Mouse (Mus musculus) bone marrow macrophage, adult 2 months (primary cell): Measurements from ENCODE around the gene Glcci1. TPM values are rescaled to one million over a fixed set of nuclear protein-coding genes. Genes with fewer than 3 reads are reported as not detected.

Experiments
- H3K27ac ChIP-seq: 2 replicates; pipeline ENCODE4 v1.5.1; 2012; ENCODE audit warnings: low read depth, low read length; ENCODE audit not compliant: insufficient read depth
- H3K4me1 ChIP-seq: 2 replicates; pipeline ENCODE4 v1.6.1; 2012; ENCODE audit warnings: low read length; ENCODE audit not compliant: control insufficient read depth, insufficient read depth
- H3K4me3 ChIP-seq: 2 replicates; pipeline ENCODE4 v1.5.1; 2012; ENCODE audit warnings: mild to moderate bottlenecking, low read length, moderate library complexity; ENCODE audit not compliant: insufficient read depth
- CTCF ChIP-seq: IDR thresholded peaks from 2 replicates; pipeline ENCODE4 v1.5.1; 2012; ENCODE audit warnings: low read depth, mild to moderate bottlenecking, low read length, moderate library complexity
- POLR2A ChIP-seq: IDR thresholded peaks from 2 replicates; pipeline ENCODE4 v1.6.1; 2012; ENCODE audit warnings: mild to moderate bottlenecking, low read depth, low read length, borderline replicate concordance
- polyA plus RNA-seq: library from polyadenylated mRNA; stranded (reverse); fragments of >200 nt; gene quantifications from 2 replicates; pipeline ENCODE4 v1.2.4, GENCODE M21; 2012; ENCODE audit not compliant: missing spikeins, insufficient read depth, insufficient read length

Gene Glcci1
- polyA plus RNA-seq, 1 experiment: 4.7 TPM

- TF ChIP-seq CTCF (no peak), POLR2A (no peak)
- H3K27ac ChIP-seq: no peak overlapping the region
- H3K4me1 ChIP-seq: no peaks in the 10 kb centered on the region
- no peak overlapping the region for H3K4me3 ChIP-seq
These were observed 30.2 kb upstream of the Glcci1 start for GRCm38 (mm10) chr6:8479176-8479575.

DNA sequence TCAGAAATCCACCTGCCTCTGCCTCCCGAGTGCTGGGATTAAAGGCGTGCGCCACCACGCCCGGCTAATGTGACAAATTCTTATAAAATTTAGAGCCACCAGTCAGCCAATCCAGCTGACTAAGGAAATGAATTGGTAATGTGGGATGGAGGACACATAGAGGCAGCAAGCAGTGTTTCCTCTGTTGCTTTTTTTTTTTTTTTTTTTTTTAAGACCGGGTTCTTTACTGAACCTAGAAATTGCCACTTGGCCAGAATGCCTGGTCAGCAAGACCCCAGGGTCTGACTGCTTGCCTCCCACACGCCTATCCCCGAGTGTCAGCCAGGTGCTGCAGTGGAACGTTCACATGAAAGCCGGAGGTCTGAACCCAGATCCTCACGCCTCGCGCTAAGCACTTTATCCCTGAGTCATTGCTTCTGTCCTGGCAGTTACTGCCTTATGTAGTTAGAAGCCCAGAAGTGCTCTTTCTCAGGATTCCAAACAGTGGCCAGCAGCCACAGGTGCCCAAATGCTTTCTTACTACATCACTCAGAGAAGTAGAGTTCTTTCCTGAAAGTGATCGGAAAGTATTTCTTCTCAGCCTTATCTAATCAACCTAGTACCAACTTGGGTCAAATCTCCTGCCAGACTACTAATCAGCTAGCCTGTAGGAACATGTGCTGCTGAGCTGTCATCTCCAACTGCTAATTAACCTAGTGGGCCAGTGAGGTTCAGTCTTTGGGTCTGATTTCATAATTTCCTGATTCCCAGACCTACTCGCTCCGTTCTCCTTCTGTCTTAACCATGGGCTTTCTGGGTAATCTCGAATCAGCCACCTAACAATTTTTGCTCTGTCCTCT is 24.7 kb upstream of the Glcci1 start:
- Histone ChIP-seq H3K4me3 (no peak overlapping the region), H3K4me1 (no peaks in the 10 kb centered on the region), H3K27ac (no peak overlapping the region)
- TF ChIP-seq POLR2A (no peak), CTCF (no peak)

DNA sequence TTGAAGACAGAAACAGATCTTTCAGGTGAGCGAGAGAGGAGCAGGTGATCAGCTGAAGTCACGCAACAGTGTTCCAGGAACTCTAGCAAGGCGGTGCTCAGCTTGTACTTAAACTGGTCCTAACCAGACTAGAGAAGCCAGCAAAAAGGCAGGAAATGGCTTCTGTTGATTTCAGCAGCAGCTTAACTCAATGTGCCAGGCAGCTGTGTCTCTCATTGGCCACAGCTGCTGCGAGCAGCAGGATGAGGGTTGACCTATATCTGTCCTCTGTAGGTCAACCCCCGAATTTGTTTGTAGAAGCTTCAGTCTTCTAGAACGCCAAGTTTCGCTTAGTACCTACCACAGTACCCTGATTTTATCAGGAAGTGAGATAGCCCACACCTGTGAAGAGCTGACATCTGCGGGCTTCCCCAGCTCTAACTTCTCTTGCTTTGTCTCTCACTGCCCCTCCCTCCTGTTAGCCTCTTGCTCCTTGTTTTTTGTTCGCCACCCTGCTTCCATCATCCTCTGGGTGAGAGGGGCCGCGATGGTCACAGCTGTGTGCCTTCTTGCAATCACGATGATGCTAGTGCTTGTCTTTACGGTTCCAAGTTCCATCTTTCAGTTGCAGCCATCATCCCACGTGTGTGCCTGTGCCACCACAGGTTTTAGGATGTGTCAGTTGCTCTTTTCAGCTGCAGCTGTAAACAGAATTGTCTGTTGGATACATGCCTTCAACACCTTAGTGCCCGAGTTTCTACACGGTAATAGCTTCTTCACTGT is 23.8 kb upstream of the Glcci1 start:
- Histone ChIP-seq H3K4me1 (no peaks in the 10 kb centered on the region), H3K27ac (no peak overlapping the region), H3K4me3 (no peak overlapping the region)
- TF ChIP-seq CTCF: no peak

GRCm38 (mm10) chr6:8486391-8487043 is 22.9 kb upstream of the Glcci1 start:
- H3K4me3 ChIP-seq: no peak overlapping the region
- H3K27ac ChIP-seq: no peak overlapping the region
- no peaks in the 10 kb centered on the region for H3K4me1 ChIP-seq
- no peak for TF ChIP-seq CTCF
- no peak for TF ChIP-seq POLR2A

- TF ChIP-seq CTCF: no peak
- TF ChIP-seq POLR2A: no peak
- H3K27ac ChIP-seq: no peak overlapping the region
These were observed 22.2 kb upstream of the Glcci1 start for GRCm38 (mm10) chr6:8487044-8487853.

DNA sequence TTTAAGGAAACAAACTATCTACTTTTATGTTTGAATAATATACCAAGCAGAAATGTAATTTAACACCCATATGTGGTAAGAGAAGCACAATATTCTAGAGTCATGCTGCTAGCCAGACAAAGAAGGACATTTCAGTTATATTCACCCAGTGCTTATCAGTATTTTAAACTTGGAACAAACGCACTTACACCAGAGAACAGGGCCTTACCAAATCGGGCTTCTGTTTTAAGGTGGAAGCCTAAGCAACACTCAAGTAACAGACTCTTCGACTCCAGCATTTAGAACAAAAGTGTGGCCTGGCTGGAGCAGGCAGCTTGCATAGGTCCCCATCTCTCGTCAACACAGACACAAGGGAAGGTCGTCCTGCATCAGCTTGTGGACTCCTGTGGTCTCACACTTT is 21.2 kb upstream of the Glcci1 start:
- Histone ChIP-seq H3K4me3 (no peak overlapping the region), H3K4me1 (no peaks in the 10 kb centered on the region), H3K27ac (no peak overlapping the region)
- TF ChIP-seq CTCF: no peak
- no peak for TF ChIP-seq POLR2A

More at GRCm38 (mm10) chr6:8487044-8487853, 22.2 kb upstream of the Glcci1 start:
- Histone ChIP-seq H3K4me3 (no peak overlapping the region), H3K4me1 (no peaks in the 10 kb centered on the region)

DNA sequence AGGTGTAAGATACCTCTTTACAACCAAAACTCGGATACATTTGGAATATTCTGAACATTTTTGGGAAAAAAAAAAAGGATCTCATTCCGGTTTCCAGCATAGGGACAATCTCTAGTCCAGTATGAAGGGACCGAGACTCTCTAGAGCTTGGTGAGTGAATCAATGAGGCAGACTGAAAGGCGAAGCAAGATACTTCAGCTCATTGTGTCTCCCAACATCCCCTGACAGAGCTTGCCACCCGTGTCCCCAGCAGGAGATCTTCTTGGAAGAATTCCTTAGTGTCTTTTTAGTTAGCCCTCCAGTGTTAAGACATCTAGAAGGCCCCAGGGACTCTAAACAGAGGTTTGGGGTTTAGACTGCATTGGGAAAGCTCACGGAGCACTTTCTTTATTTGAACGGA is 20.1 kb upstream of the Glcci1 start:
- H3K4me1 ChIP-seq: peaks cover under 1% of the 10 kb centered on the region
- no peak overlapping the region for H3K27ac ChIP-seq
- no peak overlapping the region for H3K4me3 ChIP-seq
- no peak for TF ChIP-seq CTCF
- no peak for TF ChIP-seq POLR2A

- H3K4me1 ChIP-seq: peaks cover 6% of the 10 kb centered on the region
- no peak overlapping the region for H3K27ac ChIP-seq
- TF ChIP-seq POLR2A (no peak), CTCF (no peak)
- no peak overlapping the region for H3K4me3 ChIP-seq
These were observed 19.3 kb upstream of the Glcci1 start for GRCm38 (mm10) chr6:8489938-8490585.

- H3K4me3 ChIP-seq: no peak overlapping the region
- peaks cover 11% of the 10 kb centered on the region for H3K4me1 ChIP-seq
- no peak overlapping the region for H3K27ac ChIP-seq
- TF ChIP-seq CTCF (no peak), POLR2A (no peak)
These were observed 17.2 kb upstream of the Glcci1 start for GRCm38 (mm10) chr6:8492248-8492647.
